Mouse (Mus musculus): ENCODE data around the gene Plvap.

DNA sequence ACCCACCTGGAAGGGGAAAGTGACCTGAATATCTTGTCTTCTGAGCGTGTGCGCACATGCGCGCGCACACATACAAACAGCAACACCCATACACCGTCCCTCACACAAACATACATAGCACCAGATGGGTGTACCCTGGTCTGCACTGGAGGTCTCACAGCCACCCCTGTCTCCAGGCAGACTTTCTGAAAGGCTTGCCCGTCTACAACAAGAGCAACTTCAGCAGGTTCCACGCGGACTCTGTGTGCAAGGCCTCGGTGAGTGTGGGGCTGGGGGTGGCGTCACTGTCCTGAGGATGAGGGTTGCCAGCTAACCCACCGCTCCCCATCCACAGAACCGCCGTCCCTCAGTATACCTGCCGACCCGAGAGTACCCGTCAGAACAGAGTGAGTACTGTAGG is 39.7 kb downstream of the Plvap start:
- no peak for TF ChIP-seq CTCF (IDR thresholded peaks at IDR 0.05; ENCODE audit: borderline replicate concordance, insufficient read depth, low read depth, low read length)
- TF ChIP-seq POLR2A (IDR thresholded peaks at IDR 0.05; ENCODE audit: borderline replicate concordance, insufficient read depth, low read length), result no peak
